ENCODE assay signal across 8 mouse cellular contexts in genomic region chr4:127125834-127126463, GRCm38 (mm10). TPM values are rescaled to one million over a fixed set of nuclear protein-coding genes. Genes with fewer than 3 reads are reported as not detected.
A peak's percentile ranks its signal among the peaks of the same experiment; 100 is the strongest.
DNase-seq lines count a peak whose midpoint lies in the region; ATAC-seq lines count a peak whose summit lies in the region.

No protein-coding gene starts in this region.

- peak; percentile 93 for ATAC-seq in heart, embryonic 13.5 days (ENCODE audit: extremely low read depth, insufficient number of reproducible peaks, low FRiP score, low TSS enrichment)
- peak; percentile 99 for ATAC-seq in liver, embryonic 12.5 days
- ATAC-seq in stomach, embryonic 16.5 days (ENCODE audit: insufficient read depth, low FRiP score) = peak; percentile 98

- H3K4me2 ChIP-seq in heart, embryonic 13.5 days = peak overlapping the region; percentile 90
- peak overlapping the region; percentile 91 for H3K4me2 ChIP-seq in liver, embryonic 12.5 days
- H3K4me2 ChIP-seq in stomach, embryonic 16.5 days (ENCODE audit: low read depth, low read length) = peak overlapping the region; percentile 80

- no peaks in the 10 kb centered on the region for H3K27me3 ChIP-seq in heart, embryonic 13.5 days (replicated peaks)
- no peaks in the 10 kb centered on the region for H3K27me3 ChIP-seq in liver, embryonic 12.5 days (replicated peaks)
- H3K27me3 ChIP-seq in stomach, embryonic 16.5 days (ENCODE audit: control insufficient read depth, insufficient read depth, low read length) = no peaks in the 10 kb centered on the region

- peak overlapping the region; percentile 89 for H3K9ac ChIP-seq in heart, embryonic 13.5 days
- peak overlapping the region; percentile 78 for H3K9ac ChIP-seq in liver, embryonic 12.5 days
- H3K9ac ChIP-seq in stomach, embryonic 16.5 days (ENCODE audit: low read length) = peak overlapping the region; percentile 79

- H3K4me3 ChIP-seq in brown adipose tissue, adult 24 weeks (ENCODE audit: insufficient read depth, low read depth, low read length) = peak overlapping the region; percentile 64
- peak overlapping the region; percentile 78 for H3K4me3 ChIP-seq in heart, embryonic 13.5 days
- H3K4me3 ChIP-seq in liver, embryonic 12.5 days = peak overlapping the region; percentile 66
- peak overlapping the region; percentile 68 for H3K4me3 ChIP-seq in stomach, embryonic 16.5 days (replicated peaks; ENCODE audit: low read length)

- no peaks in the 10 kb centered on the region for H3K9me3 ChIP-seq in heart, embryonic 13.5 days
- no peaks in the 10 kb centered on the region for H3K9me3 ChIP-seq in liver, embryonic 12.5 days (replicated peaks)
- no peaks in the 10 kb centered on the region for H3K9me3 ChIP-seq in stomach, embryonic 16.5 days (replicated peaks; ENCODE audit: control insufficient read depth, low read length)

- H3K36me3 ChIP-seq in heart, embryonic 13.5 days = peaks cover 35% of the 10 kb centered on the region
- H3K36me3 ChIP-seq in liver, embryonic 12.5 days = peaks cover 5% of the 10 kb centered on the region; the same call in 1 of the 2 replicates
- H3K36me3 ChIP-seq in stomach, embryonic 16.5 days (ENCODE audit: control insufficient read depth, insufficient read depth, low read length) = no peaks in the 10 kb centered on the region

- no peaks in the 10 kb centered on the region for H3K4me1 ChIP-seq in brown adipose tissue, adult 24 weeks (ENCODE audit: control insufficient read depth, insufficient read depth, insufficient read length, low read length)
- H3K4me1 ChIP-seq in heart, embryonic 13.5 days = peaks cover 11% of the 10 kb centered on the region
- H3K4me1 ChIP-seq in liver, embryonic 12.5 days = peaks cover 17% of the 10 kb centered on the region
- no peaks in the 10 kb centered on the region for H3K4me1 ChIP-seq in stomach, embryonic 16.5 days (ENCODE audit: control insufficient read depth, insufficient read depth, low read length)

- WGBS in heart, embryonic 13.5 days = under 1% methylated on average over 35 of the region's 35 CpGs
- 1% methylated on average over 35 of the region's 35 CpGs for WGBS in liver, embryonic 12.5 days (ENCODE audit: insufficient replicate concordance)
- under 1% methylated on average over 35 of the region's 35 CpGs for WGBS in stomach, embryonic 16.5 days

- DNase-seq in CD4-positive, CD25-positive, alpha-beta regulatory T cell, adult 2 months (ENCODE audit: low read depth, low spot score) = peak; percentile 93
- peak; percentile 51 for DNase-seq in fat pad, adult 2 months (ENCODE audit: extremely low read depth, low read depth, low spot score)
- peak; percentile 96 for DNase-seq in kidney, postnatal 10 days
- DNase-seq in neural tube, embryonic 10.5 days (ENCODE audit: extremely low spot score, low spot score) = peak; percentile 88

- no peak overlapping the region for H3K27ac ChIP-seq in brown adipose tissue, adult 24 weeks (replicated peaks; ENCODE audit: low read depth, low read length)
- no peak overlapping the region for H3K27ac ChIP-seq in heart, embryonic 13.5 days (replicated peaks)
- peak overlapping the region; percentile 50 for H3K27ac ChIP-seq in liver, embryonic 12.5 days
- H3K27ac ChIP-seq in stomach, embryonic 16.5 days (ENCODE audit: low read length) = no peak overlapping the region

RNA-seq across cellular contexts. Expression of gene Tmem35b, which starts 2.5 kb away (rescaled TPM):
- polyA plus RNA-seq in brown adipose tissue, adult 24 weeks (2012; ENCODE audit: insufficient read depth, insufficient read length, missing spikeins) = 10.2 and 15.4 TPM in 2 replicates
- polyA plus RNA-seq in heart, embryonic 13.5 days (2015; fragmentation: Nextera tagmentation; extraction: Ambion mirVana) = 12.6 and 13.9 TPM in 2 replicates
- 7.3 and 8.5 TPM in 2 replicates for polyA plus RNA-seq in liver, embryonic 12.5 days (2016; fragmentation: Nextera tagmentation; extraction: Ambion mirVana)
- polyA plus RNA-seq in stomach, embryonic 16.5 days (2015; fragmentation: Nextera tagmentation; extraction: Ambion mirVana) = 20.1 and 20.9 TPM in 2 replicates

RNA-seq across cellular contexts. Expression of gene Dlgap3, which starts 43.1 kb away (rescaled TPM):
- polyA plus RNA-seq in brown adipose tissue, adult 24 weeks (2012; ENCODE audit: insufficient read depth, insufficient read length, missing spikeins) = not detected in 2 replicates
- polyA plus RNA-seq in heart, embryonic 13.5 days (2015; fragmentation: Nextera tagmentation; extraction: Ambion mirVana) = 0.45 and 0.57 TPM in 2 replicates
- polyA plus RNA-seq in liver, embryonic 12.5 days (2016; fragmentation: Nextera tagmentation; extraction: Ambion mirVana) = 0.33 and 0.55 TPM in 2 replicates
- polyA plus RNA-seq in stomach, embryonic 16.5 days (2015; fragmentation: Nextera tagmentation; extraction: Ambion mirVana) = 0.45 and 0.51 TPM in 2 replicates

RNA-seq across cellular contexts. Expression of gene Zmym6, which starts 48.8 kb away (rescaled TPM):
- 5.2 and 11.3 TPM in 2 replicates for polyA plus RNA-seq in brown adipose tissue, adult 24 weeks (2012; ENCODE audit: insufficient read depth, insufficient read length, missing spikeins)
- 10.6 and 10.7 TPM in 2 replicates for polyA plus RNA-seq in heart, embryonic 13.5 days (2015; fragmentation: Nextera tagmentation; extraction: Ambion mirVana)
- polyA plus RNA-seq in liver, embryonic 12.5 days (2016; fragmentation: Nextera tagmentation; extraction: Ambion mirVana) = 5.6 and 6.8 TPM in 2 replicates
- 19.9 and 22.0 TPM in 2 replicates for polyA plus RNA-seq in stomach, embryonic 16.5 days (2015; fragmentation: Nextera tagmentation; extraction: Ambion mirVana)
